Mouse (Mus musculus): Measurements from ENCODE around the gene Rictor. TPM values are rescaled to one million over a fixed set of nuclear protein-coding genes. Genes with fewer than 3 reads are reported as not detected.

Gene Rictor
- 6.3 and 9.0 TPM in 2 replicates for polyA plus RNA-seq (2021; fragmentation: Nextera tagmentation)
- long read RNA-seq, experiment 1, full-length matches to known transcripts = 1 of 14 reads
- long read RNA-seq, experiment 1, partial matches to known transcripts = 3 of 14 reads
- long read RNA-seq, experiment 1, other reads (novel, unspliced or antisense) = 10 of 14 reads
- long read RNA-seq, experiment 2, full-length matches to known transcripts = 5 of 21 reads
- long read RNA-seq, experiment 2, partial matches to known transcripts = 1 of 21 reads
- long read RNA-seq, experiment 2, other reads (novel, unspliced or antisense) = 15 of 21 reads

DNA sequence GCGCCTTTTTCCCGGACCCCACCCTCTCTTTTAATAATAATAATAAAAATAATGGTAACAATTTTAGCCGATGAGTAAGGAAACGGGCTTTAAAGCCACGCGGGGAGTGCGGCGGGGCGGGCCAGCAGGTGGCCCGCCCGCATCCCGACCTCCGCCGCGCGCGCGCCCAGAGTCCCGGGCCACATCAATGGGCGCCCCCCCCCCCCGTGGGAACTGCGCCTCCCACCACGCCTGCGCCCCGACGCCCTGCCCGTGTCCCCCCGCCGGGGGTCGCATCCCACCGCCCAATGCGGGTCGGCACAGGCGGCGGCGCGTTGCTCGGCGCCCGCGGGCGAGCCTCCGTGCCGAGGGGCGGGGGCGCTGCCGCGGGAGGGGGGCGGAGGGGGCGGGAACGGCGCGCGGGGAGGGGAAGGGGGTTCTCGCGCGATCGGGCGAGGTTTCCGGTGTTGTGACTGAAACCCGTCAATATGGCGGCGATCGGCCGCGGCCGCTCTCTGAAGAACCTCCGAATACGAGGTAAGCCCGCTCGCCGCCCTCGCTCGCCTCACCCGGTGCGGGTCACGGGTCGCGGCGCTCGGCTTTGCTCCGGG is at the start of gene Rictor:
Gene Rictor, plus strand, starts transcription at position 444 of the 590 bp plus-strand sequence.

Other genes with a start within 250 kb of the Rictor start
- gene Fyb, start 185.5 kb upstream of the Rictor start, polyA plus RNA-seq (2021; fragmentation: Nextera tagmentation) = 5.2 and 5.3 TPM in 2 replicates
- gene Osmr, start 166.6 kb downstream of the Rictor start, polyA plus RNA-seq (2021; fragmentation: Nextera tagmentation) = 2.0 and 3.0 TPM in 2 replicates

Measured in layer of hippocampus, adult 6 months (tissue).